Mouse (Mus musculus): ENCODE measurements at regions not wholly inside any gene's neighbourhood (a gene's known extent, or its start where the extent isn't known, plus 50 kb on each side); places are given as distances from the start of the nearest gene placed in this dataset.

GRCm38 (mm10) chr3:141051685-141052084 is 160.5 kb downstream of the Pdha2 start:
- no peak for DNase-seq (ENCODE audit: low spot score)

DNA sequence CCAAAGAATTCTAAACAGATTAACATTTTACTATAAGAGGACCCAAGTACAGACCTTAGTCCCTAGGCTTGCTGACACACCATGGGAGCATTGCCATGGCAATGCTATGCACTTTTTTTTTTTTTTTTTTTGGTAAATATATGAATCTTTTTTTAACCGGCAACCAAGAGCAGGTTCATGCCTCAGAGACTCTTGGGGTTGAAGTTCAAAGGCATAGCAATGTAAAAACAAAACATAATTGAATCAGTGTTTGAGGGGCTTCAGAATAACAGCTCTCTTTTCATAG is 197.9 kb downstream of the Pdha2 start:
- DNase-seq (ENCODE audit: low spot score): no peak

GRCm38 (mm10) chr3:141013521-141014261 is 198.5 kb downstream of the Pdha2 start:
- no peak for DNase-seq (ENCODE audit: low spot score)

DNA sequence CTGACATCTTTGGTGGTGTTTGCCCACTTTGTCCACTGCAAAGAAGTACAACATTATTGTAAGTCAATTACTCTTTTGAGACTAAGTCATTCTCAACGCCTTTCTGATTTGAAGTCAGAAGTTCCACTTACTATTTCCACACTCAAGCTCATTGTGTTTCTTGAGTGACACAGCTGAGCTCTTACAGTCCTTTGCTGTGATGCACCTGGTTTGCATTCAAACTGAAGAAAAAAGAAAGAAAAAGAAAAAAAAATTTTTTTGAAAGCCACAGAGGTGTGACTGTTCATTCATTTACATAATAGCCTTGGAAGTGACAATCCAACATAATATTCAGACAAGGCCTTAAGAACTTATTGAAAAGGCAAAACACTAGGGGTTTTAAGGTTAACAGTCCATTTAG is 199.2 kb downstream of the Pdha2 start:
- DNase-seq (ENCODE audit: low spot score): no peak

DNA sequence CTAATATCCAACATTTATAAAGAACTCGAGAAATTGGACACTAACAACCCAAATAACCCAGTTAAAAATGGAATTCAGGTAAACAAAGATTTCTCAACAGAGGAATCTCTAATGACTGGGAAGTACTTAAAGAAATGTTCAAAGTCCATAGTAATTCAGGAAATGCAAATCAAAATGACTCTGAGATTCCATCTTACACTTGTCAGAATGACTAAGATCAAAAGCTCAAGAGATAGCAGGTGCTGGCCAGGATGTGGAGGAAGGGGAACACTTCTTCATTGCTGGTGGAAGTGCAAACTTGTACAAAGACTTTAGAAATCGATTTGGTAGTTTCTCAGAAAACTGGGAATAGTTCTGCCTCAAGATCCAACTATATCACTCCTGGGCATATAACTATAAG is 203.4 kb downstream of the Pdha2 start:
- no peak for DNase-seq (ENCODE audit: low spot score)

DNA sequence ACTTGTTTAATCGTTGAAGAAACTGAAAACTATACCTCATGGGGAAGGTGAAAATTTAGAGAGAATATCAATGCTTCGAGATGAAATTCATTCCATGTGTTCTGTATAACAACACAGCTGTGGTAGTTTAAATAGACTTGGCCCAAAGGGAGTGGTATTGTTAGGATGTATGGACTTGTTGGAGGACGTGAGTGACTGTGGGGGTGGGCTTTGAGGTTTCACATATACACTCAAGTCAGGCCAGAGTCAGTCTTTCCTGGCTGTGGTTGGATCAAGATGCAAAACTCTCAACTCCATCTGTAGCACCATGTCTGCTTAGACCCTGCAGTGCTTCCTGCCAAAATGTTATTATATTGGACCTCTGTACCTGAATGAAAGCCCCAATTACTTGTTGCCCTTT is 206.3 kb downstream of the Pdha2 start:
- no peak for DNase-seq (ENCODE audit: low spot score)

DNA sequence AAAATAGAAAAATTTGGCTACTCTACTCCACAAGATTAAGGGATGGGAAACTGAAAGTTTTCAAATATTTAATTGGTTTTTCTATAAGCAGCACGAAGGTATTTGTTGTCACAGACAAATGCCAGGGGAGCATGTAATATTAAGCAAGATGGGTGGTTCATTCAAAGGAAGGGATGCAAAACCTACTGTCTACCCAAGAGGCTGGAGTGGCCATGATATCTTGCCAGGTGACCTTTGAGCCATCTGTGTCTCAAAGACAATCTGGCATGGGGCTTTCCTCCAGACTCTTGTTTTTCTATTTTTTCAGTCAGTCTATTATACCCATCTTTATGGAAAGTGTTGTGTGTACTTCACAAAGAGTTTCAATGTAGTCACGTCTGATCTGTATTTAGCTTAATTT is 208.6 kb downstream of the Pdha2 start:
- DNase-seq (ENCODE audit: low spot score): no peak

DNA sequence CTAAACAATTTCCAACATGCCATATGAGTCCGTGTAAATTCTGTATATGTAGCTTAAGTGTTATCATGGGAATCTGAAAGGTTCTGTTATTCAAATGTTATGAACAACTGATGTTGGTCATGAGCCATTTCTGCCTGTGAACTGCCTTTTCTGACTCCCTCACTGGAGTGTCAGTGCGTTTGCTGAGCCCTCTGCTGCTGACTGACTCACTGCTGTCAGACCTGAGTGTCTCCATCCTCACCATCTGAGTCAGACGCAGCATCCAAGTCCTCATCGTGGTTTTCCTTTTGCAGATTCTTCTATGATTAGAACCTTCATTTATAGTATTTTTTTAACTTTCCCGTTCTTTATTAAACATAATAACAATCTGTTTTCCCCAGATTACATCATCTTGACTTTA is 223.9 kb downstream of the Pdha2 start:
- DNase-seq (ENCODE audit: low spot score): no peak

DNA sequence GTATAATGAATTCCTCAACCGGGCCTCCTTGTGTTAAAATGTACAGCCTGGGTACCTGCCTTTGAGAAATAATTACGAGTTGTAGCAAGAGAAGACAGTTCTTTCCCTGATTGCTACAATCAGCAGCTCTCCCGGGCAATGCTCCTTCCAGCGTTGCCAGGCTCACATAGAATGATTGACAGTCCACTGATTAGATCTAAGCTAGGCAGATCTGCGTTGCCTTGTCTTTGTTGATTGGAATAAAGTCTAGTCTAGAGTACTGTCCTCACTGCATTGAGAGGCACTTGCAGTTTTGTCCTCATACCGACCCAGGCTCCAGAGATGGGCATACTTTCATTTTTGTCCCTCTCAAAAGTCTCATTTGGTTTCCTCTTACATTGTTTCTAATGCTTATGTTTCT is 238.6 kb downstream of the Pdha2 start:
- DNase-seq (ENCODE audit: low spot score): no peak

DNA sequence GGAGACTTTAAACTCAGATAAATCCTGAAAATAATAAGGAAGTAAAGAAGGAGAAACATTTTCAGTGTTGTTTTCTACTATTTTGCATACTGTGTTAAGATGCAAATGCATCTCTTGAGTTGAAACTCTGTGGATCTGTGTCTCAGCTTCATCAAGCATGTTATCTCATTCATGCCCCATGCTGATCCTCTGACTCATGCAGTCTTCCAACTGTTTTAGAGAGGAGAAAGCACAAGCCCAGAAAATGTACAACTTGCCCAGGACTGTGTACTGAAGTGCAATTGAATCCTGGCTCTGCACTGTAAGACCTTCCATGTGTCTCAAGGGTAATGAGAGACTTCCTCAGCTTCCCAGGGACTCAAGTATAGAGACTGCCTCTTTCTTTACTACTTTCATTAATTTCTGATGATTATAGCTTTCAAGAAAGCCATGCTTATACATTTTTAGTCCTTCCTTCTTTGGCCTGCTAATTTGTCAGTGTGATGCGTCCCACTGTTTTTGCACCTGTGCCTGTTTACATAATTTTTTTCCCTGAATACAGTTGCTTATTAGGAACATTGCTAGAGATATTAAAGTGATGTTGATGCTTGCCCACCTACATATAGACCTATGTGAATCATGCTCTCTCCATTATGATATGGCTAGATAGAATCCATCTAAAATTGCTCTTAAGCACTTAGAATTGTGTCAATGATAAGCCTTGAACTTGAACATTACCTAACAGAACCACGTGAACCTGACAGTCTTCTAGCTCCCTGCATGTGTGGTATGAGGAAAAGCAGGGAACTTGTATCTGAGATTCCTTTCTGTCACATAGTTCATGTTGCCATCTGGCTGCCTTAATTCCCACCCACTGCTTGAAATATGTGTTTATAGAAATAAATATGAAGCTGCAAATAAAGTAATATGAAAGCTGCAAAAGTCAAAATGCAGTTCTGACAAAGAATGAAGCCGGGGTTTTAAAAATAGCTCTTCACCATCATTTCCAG is 242.0 kb downstream of the Pdha2 start:
- no peak for DNase-seq (ENCODE audit: low spot score)

GRCm38 (mm10) chr3:140968556-140968955 is 243.6 kb downstream of the Pdha2 start:
- no peak for DNase-seq (ENCODE audit: low spot score)

- peak; percentile 18 for DNase-seq (ENCODE audit: low spot score)
These were observed 254.5 kb downstream of the Pdha2 start for GRCm38 (mm10) chr3:140957666-140958065.

DNA sequence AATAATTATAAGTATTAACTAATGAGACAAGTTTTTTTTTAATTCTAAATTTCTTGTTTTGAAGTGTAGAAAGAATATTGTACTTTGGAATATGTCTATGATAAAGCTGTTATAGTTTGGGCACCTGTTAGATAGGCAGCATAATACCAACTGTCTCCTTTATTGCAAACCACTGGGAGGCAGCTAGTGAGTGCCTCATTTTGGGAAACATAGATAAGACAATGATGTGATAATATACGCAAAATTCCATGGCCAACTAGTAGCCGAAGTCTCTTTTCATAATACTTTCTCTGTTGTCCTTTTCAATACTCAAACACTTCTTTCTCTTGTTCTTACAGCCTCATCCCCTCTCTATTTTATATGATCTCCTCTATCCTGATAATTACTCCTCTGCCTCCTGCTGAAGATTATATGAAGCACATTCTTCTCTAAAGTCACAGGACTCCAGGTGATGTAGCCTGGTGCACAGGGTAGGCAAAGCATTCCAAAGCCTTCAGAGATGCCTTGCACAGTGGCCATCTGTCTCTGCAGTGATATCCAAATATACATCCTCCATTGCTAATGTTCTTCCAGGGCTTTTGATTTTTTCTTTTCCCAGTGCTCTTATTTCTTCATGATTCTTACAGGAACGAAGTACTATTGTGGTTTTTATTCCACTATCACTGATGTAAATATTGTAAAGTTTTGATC is 259.9 kb downstream of the Pdha2 start:
- no peak for DNase-seq (ENCODE audit: low spot score)

- no peak for DNase-seq (ENCODE audit: low spot score)
These were observed 261.1 kb downstream of the Pdha2 start for GRCm38 (mm10) chr3:140951024-140951423.

- DNase-seq (ENCODE audit: low spot score): peak; percentile 13
These were observed 262.1 kb downstream of the Pdha2 start for GRCm38 (mm10) chr3:140949880-140950662.

- no peak for DNase-seq (ENCODE audit: low spot score)
These were observed 269.7 kb downstream of the Pdha2 start for GRCm38 (mm10) chr3:140942450-140942849.

- DNase-seq (ENCODE audit: low spot score): no peak
These were observed 270.3 kb downstream of the Pdha2 start for GRCm38 (mm10) chr3:140941898-140942297.

DNA sequence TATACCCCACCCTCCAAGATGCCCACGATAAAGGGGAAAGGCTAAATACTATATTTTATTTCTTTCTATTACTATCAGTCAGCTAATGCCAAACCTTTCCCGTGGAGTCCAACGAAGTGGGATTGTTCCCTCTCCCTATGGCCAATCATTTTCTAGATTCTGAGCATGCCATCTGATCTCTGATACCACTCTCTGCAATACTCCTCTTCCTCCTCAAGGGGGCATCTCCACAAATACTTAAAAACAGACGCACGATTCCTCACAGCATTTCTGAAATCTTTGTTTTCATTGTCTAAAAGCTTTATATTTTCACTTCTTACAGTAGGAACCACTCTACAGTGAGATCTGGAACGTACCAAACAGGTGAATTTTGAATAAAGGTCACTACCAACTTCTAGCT is 270.8 kb downstream of the Pdha2 start:
- DNase-seq (ENCODE audit: low spot score): no peak

GRCm38 (mm10) chr3:140933156-140933555 is 279.0 kb downstream of the Pdha2 start:
- no peak for DNase-seq (ENCODE audit: low spot score)

DNA sequence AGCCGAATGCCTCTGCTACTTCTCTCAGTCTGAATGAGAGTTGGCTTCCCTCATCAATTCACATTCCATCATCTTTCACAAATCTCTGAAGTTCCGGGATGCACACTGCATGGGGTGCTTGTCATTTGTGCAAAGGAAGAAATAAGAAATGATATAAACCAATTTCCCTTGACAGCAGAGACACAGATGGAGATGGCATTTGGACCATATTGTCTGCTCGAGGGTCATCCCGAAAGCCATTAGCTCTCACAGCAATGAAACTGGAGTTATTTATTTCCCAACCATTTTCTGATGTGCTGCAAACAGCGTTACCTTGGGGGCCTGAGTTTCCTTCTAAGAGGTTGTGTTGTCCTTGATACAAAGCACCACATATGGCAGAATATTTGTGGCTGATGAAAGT is 285.5 kb downstream of the Pdha2 start:
- no peak for DNase-seq (ENCODE audit: low spot score)

DNA sequence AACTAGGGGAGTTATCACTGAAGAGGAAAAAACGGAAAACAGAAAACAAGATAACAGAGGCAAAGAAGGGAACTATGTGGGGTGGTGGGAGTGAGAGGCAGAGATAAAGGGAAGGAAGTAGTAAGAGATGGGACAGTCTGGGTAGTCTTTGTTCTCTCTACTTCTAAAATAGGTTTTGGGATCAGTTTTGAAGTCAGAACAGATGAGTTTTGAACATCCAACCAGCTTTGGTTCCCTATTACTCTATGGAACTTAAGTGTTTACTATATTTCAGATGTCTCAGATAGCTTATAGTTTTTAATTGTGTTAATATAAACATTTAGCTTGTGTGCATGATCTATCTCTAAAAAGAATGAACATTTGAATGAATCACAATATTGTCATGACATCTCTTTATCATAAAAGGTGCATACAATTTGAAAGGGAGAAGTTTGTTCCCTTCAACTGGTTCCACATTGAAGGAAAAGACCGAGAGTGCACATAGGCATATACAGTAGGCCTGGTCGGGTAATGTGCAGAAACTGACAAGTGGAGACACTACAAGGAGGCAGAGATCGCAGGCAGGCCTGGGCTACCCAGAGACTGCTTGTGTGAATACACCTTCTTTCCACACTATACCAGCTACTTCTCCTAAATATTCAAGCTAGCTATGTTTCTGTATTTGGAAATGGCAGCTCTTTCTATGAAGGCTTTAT is 335.8 kb downstream of the Pdha2 start:
- DNase-seq (ENCODE audit: low spot score): no peak

Data from embryo, embryonic 10.5 days (tissue).